Mouse (Mus musculus) 3134 (cell line): Measurements from ENCODE around the gene Olfr147.
"Not testable (repeated sequence)": the region's sequence is repeated elsewhere in the genome, so short reads cannot be mapped to it uniquely, and the experiment has no call there.

Experiments
- DNase-seq: peaks from one replicate; pipeline ENCODE4 v3.0.0-alpha.2; 2011; ENCODE audit warnings: low spot score; ENCODE audit not compliant: insufficient read length; ENCODE audit errors: extremely low read depth

Gene Olfr147

GRCm38 (mm10) chr9:38401398-38401797 is at the start of gene Olfr147:
Gene Olfr147, plus strand, starts transcription at chr9:38401698.
- no peak for DNase-seq

- no peak for DNase-seq
Measured at GRCm38 (mm10) chr9:38366596-38366995, 34.9 kb upstream of the Olfr147 start, which contains the start of gene Olfr250. Gene Olfr250, plus strand, starts transcription at chr9:38366896.

- DNase-seq = no peak
Measured at GRCm38 (mm10) chr9:38376786-38377185, 24.7 kb upstream of the Olfr147 start, which contains the start of gene Olfr251. Gene Olfr251, plus strand, starts transcription at chr9:38377086.

GRCm38 (mm10) chr9:38407502-38407901 is 6.0 kb downstream of the Olfr147 start:
- DNase-seq = not testable (repeated sequence)

GRCm38 (mm10) chr9:38413502-38413901 is 12.0 kb downstream of the Olfr147 start:
- not testable (repeated sequence) for DNase-seq

- no peak for DNase-seq
Measured at GRCm38 (mm10) chr9:38423801-38424200, 22.3 kb downstream of the Olfr147 start.

GRCm38 (mm10) chr9:38427026-38427425 is 25.5 kb downstream of the Olfr147 start:
- DNase-seq = no peak

GRCm38 (mm10) chr9:38429155-38429554 is 27.7 kb downstream of the Olfr147 start, which contains the start of gene Olfr901:
Gene Olfr901, plus strand, starts transcription at chr9:38429455.
- DNase-seq = no peak

- no peak for DNase-seq
Measured at GRCm38 (mm10) chr9:38447352-38447751, 45.9 kb downstream of the Olfr147 start, which contains the start of gene Olfr902. Gene Olfr902, plus strand, starts transcription at chr9:38447652.
